Mouse (Mus musculus): Measurements from ENCODE around the gene Scd4.
A peak's percentile ranks its signal among the peaks of the same experiment; 100 is the strongest.

The Scd4 gene

GRCm38 (mm10) chr19:44382682-44383321, 49.9 kb downstream of the Scd4 start:
- no peak for DNase-seq

DNA sequence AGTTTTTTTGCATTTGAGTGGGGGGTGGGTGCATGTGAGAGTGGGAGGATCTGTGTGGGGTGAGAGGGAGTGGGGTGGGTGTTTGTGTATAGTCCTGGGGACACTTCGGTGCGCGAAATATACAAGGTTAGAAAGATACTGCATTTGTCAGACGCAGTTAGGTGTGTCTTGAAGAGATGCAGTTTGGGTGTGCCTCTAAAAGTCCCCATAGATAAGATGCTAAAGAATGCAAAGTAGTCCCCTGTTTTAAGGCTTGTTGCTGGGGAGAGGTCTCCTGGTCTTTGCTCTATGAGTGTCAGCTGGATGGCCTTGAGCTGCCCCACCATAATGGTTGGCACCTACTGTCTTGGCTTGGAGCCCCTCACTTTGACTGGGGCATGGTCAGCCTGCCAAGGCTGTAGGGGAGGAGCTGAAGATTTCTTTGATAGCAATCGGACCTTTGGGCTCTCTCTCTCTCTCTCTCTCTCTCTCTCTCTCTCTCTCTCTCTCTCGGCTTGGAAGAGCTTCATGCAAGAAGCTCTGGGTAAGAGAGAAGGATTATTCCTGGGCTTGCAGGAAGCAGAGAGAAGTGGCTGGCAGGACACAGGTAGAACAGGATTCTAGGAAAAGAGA, 53.1 kb downstream of the Scd4 start:
- no peak for DNase-seq

- peak in 1 of 2 experiments; percentile 36 for DNase-seq
Measured at GRCm38 (mm10) chr19:44387089-44387671, 54.3 kb downstream of the Scd4 start.

DNA sequence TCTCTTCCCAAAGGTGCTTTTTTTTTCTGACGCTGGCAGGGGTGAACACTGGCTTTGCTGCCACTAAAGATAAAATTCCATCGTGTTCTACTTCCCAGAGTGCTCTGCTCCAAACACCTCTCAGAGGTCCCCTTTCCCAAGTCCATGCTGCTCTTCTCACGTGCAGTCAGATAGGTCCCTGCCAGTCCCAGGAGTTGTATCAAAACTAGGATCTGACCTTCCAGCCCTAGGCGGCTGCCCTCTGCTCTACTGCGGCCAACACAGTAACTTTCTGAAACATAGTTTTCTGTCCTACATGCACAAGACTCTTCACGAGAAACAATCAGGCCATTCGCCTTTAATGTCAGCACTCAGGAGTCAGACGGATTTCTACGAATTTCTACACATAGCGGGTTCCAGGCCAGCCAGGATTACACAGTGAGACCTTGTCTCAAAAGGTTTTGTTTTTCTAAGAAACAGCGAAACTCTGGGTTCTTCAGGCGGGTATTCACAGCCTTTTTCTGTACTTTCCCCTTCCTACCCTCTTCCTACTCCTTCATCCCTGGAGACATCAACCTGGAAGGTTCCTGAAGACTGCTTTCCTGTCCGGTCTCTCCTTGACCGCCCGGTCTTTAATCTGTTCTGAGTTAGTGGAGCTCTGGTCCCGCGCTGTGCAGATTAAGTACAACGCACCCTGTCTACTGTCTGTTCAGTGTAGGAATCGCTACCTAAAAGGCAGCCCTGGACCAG, 55.0 kb downstream of the Scd4 start:
- no peak for DNase-seq

GRCm38 (mm10) chr19:44388475-44389428, 55.9 kb downstream of the Scd4 start:
- DNase-seq: peak; percentile 95 to 97

DNA sequence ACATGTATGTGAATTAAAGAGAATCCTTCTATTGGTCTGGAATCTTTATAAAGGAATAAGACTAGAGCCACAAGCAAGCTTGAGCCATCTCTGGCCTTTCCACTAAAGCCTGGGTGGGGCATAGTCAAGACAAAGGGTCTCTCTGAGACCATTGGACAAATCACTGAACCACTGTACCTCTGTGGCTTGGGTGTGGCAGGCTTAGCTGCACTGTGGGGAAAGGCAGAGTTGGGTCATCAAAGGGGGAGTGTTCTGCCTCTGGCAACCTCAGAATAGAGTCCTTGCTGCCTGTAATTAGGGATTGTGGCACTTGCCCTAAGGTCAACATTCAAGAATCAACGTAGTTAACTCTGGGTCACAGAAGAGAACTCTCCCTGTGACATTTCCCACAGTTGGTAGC, 56.6 kb downstream of the Scd4 start:
- peak in 1 of 2 experiments; percentile 55 for DNase-seq

DNA sequence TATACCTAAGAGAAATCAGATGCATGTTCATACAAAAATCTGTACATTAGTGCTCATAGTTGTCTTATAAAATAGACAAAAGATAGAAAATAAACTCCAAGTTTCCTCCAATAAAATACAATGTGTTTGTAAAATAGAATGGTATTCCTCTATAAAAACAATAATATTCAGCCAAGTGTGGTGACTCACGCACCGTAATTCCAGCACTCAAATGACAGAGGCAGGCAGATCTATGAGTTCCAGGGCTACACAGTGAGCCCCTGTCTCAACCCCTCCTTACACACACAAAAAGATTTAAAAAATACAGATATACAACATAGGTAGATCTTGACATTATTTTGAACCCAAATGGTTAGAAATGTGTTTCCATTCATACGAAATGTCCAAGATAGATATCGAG, 59.0 kb downstream of the Scd4 start:
- no peak for DNase-seq

GRCm38 (mm10) chr19:44392339-44393009, 59.6 kb downstream of the Scd4 start:
- no peak for DNase-seq

- DNase-seq: peak in 1 of 2 experiments; percentile 26
Measured at GRCm38 (mm10) chr19:44393962-44394422, 61.1 kb downstream of the Scd4 start.

- no peak for DNase-seq
Measured at GRCm38 (mm10) chr19:44394972-44395371, 62.1 kb downstream of the Scd4 start.

Measured in lung, adult 18-20 months (tissue).